Mouse (Mus musculus): ENCODE measurements around the gene Cdkl4.

GRCm38 (mm10) chr17:80496607-80497170, 80.9 kb downstream of the Cdkl4 start:
- TF ChIP-seq CTCF (IDR thresholded peaks at IDR 0.05 in 2 of 3, conservative IDR thresholded peaks at IDR 0.05 in 1 of 3; ENCODE audit: control insufficient read depth in 1 of 3, insufficient read depth in 1 of 3, low read depth in 2 of 3, low read length in 3 of 3, poor library complexity in 1 of 3, severe bottlenecking in 1 of 3) (no peak), POLR2A (IDR thresholded peaks at IDR 0.05; ENCODE audit: control insufficient read depth in 1 of 2, insufficient read depth in 1 of 2, low read depth in 1 of 2, low read length in 2 of 2, poor library complexity in 1 of 2) (peak in 1 of 2 experiments; percentile 56; a peak in 2 of 4 replicates), SMC3 (IDR thresholded peaks at IDR 0.05; ENCODE audit: low read depth, low read length) (no peak), USF2 (IDR thresholded peaks at IDR 0.05; ENCODE audit: borderline replicate concordance in 1 of 2, insufficient read depth in 1 of 2, low read depth in 1 of 2, low read length in 2 of 2) (no peak), USF1 (IDR thresholded peaks at IDR 0.05; ENCODE audit: low read depth, low read length) (no peak), TAL1 (IDR thresholded peaks at IDR 0.05; ENCODE audit: low read length) (no peak), MAX (IDR thresholded peaks at IDR 0.05; ENCODE audit: low read length) (no peak), MAFK (IDR thresholded peaks at IDR 0.05; ENCODE audit: borderline replicate concordance, low read depth, low read length) (no peak), ZNF384 (IDR thresholded peaks at IDR 0.05; ENCODE audit: low read depth, low read length) (no peak), JUND (IDR thresholded peaks at IDR 0.05; ENCODE audit: low read depth, low read length) (no peak), POLR2AphosphoS5 (IDR thresholded peaks at IDR 0.05; ENCODE audit: borderline replicate concordance, low read depth, low read length) (no peak), NRF1 (IDR thresholded peaks at IDR 0.05; ENCODE audit: insufficient read depth, low read depth, low read length, poor library complexity, severe bottlenecking) (no peak), EP300 (IDR thresholded peaks at IDR 0.05; ENCODE audit: low read depth in 1 of 2, low read length in 2 of 2) (peak; percentile 2 to 43; a peak in 2 of 4 replicates)
